Mouse (Mus musculus) forebrain, embryonic 12.5 days (tissue): ENCODE measurements around the gene Gpr135. TPM values are rescaled to one million over a fixed set of nuclear protein-coding genes. Genes with fewer than 3 reads are reported as not detected.

Experiments used
- ATAC-seq: fragments of 200-750 bp; cut with Nextera tagmentation; 2 replicates; pipeline ENCODE4 v1.8.0; 2017; ENCODE audit warnings: moderate TSS enrichment; ENCODE audit not compliant: low FRiP score
- H3K27ac ChIP-seq: fragments of 300-500 bp; sonication (generic); 2 replicates; pipeline ENCODE4 v1.5.1; 2016; ENCODE audit warnings: mild to moderate bottlenecking
- H3K27me3 ChIP-seq: fragments of 300-500 bp; sonication (generic); 2 replicates; pipeline ENCODE4 v1.6.1; 2016; ENCODE audit warnings: mild to moderate bottlenecking
- H3K36me3 ChIP-seq: fragments of 300-500 bp; sonication (generic); replicated peaks from 2 replicates; pipeline ENCODE4 v1.6.1; 2016; ENCODE audit warnings: mild to moderate bottlenecking
- H3K4me1 ChIP-seq: fragments of 300-500 bp; sonication (generic); 2 replicates; pipeline ENCODE4 v1.6.1; 2016
- H3K4me2 ChIP-seq: fragments of 300-500 bp; sonication (generic); 2 replicates; pipeline ENCODE4 v1.6.1; 2016; ENCODE audit warnings: mild to moderate bottlenecking, moderate library complexity
- H3K4me3 ChIP-seq: fragments of 300-500 bp; sonication (generic); replicated peaks from 2 replicates; pipeline ENCODE4 v1.5.1; 2016; ENCODE audit warnings: mild to moderate bottlenecking
- H3K9ac ChIP-seq: fragments of 300-500 bp; sonication (generic); 2 replicates; pipeline ENCODE4 v1.6.1; 2016; ENCODE audit warnings: mild to moderate bottlenecking
- H3K9me3 ChIP-seq: fragments of 300-500 bp; sonication (generic); 2 replicates; pipeline ENCODE4 v1.6.1; 2016
- WGBS: fragments of 180-500 bp; shearing (Covaris S2); methylation state at CpG from one replicate; pipeline ENCODE4 v1.1.7; 2016; 5-methylcytosine and 5-hydroxymethylcytosine counted together
- polyA plus RNA-seq: library from polyadenylated mRNA; unstranded; fragments of >200 nt; fragmentation: Nextera tagmentation; extraction: Ambion mirVana; gene quantifications from 2 replicates; pipeline ENCODE4 v1.2.1, GENCODE M21; 2016

Gene Gpr135
- polyA plus RNA-seq, 1 experiment from 2014 or later, result 1.4 TPM

GRCm38 (mm10) chr12:72041238-72041637, 29.7 kb downstream of the Gpr135 start:
- Histone ChIP-seq H3K27ac (no peak overlapping the region), H3K9ac (no peak overlapping the region), H3K4me1 (no peaks in the 10 kb centered on the region), H3K36me3 (no peaks in the 10 kb centered on the region), H3K4me3 (no peak overlapping the region), H3K9me3 (no peaks in the 10 kb centered on the region), H3K4me2 (no peak overlapping the region), H3K27me3 (no peaks in the 10 kb centered on the region)
- no peak for ATAC-seq
- 98% methylated on average over 3 of the region's 3 CpGs for WGBS

GRCm38 (mm10) chr12:72039501-72039900, 31.4 kb downstream of the Gpr135 start:
- ATAC-seq, result no peak
- 86% methylated on average over 8 of the region's 8 CpGs for WGBS

DNA sequence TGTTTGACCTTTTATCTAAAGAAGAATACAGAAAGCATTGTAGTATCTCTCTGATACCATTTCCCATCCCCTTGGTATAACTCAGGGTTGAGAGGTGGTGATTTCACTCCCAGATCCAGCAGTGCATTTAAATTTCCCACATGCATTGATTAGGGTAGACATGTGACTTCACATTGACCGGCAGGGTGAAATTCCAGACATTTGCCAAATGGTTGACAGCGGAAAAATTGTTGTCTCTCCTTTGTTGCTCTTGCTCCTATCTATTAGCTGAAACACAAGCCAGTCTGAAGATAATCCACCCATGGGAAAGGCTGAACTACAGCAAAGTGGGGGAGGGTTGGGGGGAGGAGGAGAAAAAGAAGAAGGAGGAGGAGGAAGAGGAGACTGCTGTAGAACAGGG, 32.1 kb downstream of the Gpr135 start:
- no peak overlapping the region for H3K9ac ChIP-seq
- no peaks in the 10 kb centered on the region for H3K36me3 ChIP-seq
- H3K4me1 ChIP-seq, result no peaks in the 10 kb centered on the region
- WGBS, result 70% methylated on average over 2 of the region's 2 CpGs
- no peak overlapping the region for H3K4me3 ChIP-seq
- no peak overlapping the region for H3K4me2 ChIP-seq
- ATAC-seq, result no peak
- H3K27me3 ChIP-seq, result no peaks in the 10 kb centered on the region
- H3K27ac ChIP-seq, result no peak overlapping the region
- H3K9me3 ChIP-seq, result no peaks in the 10 kb centered on the region

More at GRCm38 (mm10) chr12:72039501-72039900, 31.4 kb downstream of the Gpr135 start:
- Histone ChIP-seq H3K36me3 (no peaks in the 10 kb centered on the region), H3K9ac (no peak overlapping the region), H3K4me1 (no peaks in the 10 kb centered on the region), H3K9me3 (no peaks in the 10 kb centered on the region), H3K27ac (no peak overlapping the region), H3K4me2 (no peak overlapping the region), H3K27me3 (no peaks in the 10 kb centered on the region), H3K4me3 (no peak overlapping the region)

DNA sequence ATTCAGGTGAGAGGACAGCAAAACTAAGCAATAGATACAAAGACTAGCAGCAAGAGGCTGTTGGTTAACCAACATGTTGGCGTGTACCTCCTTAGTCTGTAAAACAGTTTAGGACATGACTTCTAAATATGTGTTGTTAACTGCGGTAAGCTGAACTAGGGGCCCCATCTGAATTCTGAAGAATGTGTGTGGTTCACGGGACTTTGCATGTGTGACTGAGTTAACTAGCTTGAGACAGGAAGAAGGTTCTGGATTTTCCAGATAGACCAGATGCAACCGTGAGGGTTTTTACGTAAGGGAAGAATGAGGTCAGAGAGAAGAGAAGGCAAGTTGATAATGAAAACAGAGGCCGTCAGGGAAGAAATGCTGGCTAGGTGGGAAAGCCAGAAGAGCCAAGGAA, 33.9 kb downstream of the Gpr135 start:
- 87% methylated on average over 6 of the region's 6 CpGs for WGBS
- Histone ChIP-seq H3K9ac (no peak overlapping the region), H3K4me3 (no peak overlapping the region), H3K9me3 (no peaks in the 10 kb centered on the region), H3K27ac (no peak overlapping the region), H3K4me1 (no peaks in the 10 kb centered on the region), H3K4me2 (no peak overlapping the region), H3K36me3 (no peaks in the 10 kb centered on the region), H3K27me3 (no peaks in the 10 kb centered on the region)
- ATAC-seq, result no peak

DNA sequence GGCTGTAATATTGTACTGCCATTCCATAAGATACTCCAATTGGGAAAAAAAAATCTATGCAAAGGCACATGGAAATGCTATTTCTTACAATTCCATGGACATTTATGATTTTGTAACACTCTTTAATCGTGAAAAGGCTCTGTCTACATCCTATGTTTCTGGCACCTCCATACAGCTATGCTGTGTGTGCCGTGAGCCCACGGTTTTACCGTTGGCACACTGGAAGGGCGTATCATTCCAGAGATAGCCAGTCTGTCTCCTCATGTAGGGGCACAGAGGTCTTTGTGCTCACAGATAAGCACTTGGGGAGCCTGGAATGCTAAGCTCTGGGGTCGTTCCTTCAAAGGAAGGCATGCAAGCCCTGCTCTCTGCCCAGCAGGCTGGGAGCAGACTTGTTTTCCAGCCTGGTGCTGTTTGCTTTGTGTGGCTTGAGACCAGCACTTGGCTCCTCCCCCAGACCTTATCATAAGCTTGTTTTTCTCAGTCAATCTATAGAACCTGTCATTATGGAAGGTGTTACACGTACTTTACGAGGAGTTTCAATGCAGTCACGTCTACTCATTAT, 34.7 kb downstream of the Gpr135 start:
- Histone ChIP-seq H3K27me3 (no peaks in the 10 kb centered on the region), H3K4me1 (no peaks in the 10 kb centered on the region), H3K27ac (no peak overlapping the region), H3K4me3 (no peak overlapping the region), H3K36me3 (no peaks in the 10 kb centered on the region), H3K4me2 (no peak overlapping the region), H3K9ac (no peak overlapping the region), H3K9me3 (no peaks in the 10 kb centered on the region)
- ATAC-seq, result no peak
- 69% methylated on average over 9 of the region's 9 CpGs for WGBS

GRCm38 (mm10) chr12:72031794-72032193, 39.1 kb downstream of the Gpr135 start:
- Histone ChIP-seq H3K27ac (no peak overlapping the region), H3K4me1 (no peaks in the 10 kb centered on the region), H3K4me3 (no peak overlapping the region), H3K4me2 (no peak overlapping the region), H3K9me3 (no peaks in the 10 kb centered on the region), H3K27me3 (no peaks in the 10 kb centered on the region), H3K9ac (no peak overlapping the region), H3K36me3 (no peaks in the 10 kb centered on the region)
- WGBS, result 86% methylated on average over 6 of the region's 6 CpGs
- ATAC-seq, result no peak

GRCm38 (mm10) chr12:72031171-72031570, 39.8 kb downstream of the Gpr135 start:
- no peak overlapping the region for H3K9ac ChIP-seq
- no peaks in the 10 kb centered on the region for H3K4me1 ChIP-seq
- no peaks in the 10 kb centered on the region for H3K36me3 ChIP-seq
- no peak overlapping the region for H3K4me2 ChIP-seq
- no peak overlapping the region for H3K4me3 ChIP-seq
- WGBS, result 93% methylated on average over 5 of the region's 5 CpGs
- H3K27me3 ChIP-seq, result no peaks in the 10 kb centered on the region
- ATAC-seq, result no peak
- no peaks in the 10 kb centered on the region for H3K9me3 ChIP-seq
- H3K27ac ChIP-seq, result no peak overlapping the region

- H3K36me3 ChIP-seq, result no peaks in the 10 kb centered on the region
- 59% methylated on average over 6 of the region's 6 CpGs for WGBS
Measured at GRCm38 (mm10) chr12:72025275-72025795, 45.6 kb downstream of the Gpr135 start.

GRCm38 (mm10) chr12:72023572-72023971, 47.4 kb downstream of the Gpr135 start:
- ATAC-seq, result no peak
- Histone ChIP-seq H3K27ac (no peak overlapping the region), H3K9me3 (no peaks in the 10 kb centered on the region), H3K4me1 (no peaks in the 10 kb centered on the region), H3K36me3 (no peaks in the 10 kb centered on the region), H3K27me3 (no peaks in the 10 kb centered on the region), H3K4me2 (no peak overlapping the region), H3K4me3 (no peak overlapping the region), H3K9ac (no peak overlapping the region)
- 96% methylated on average over 5 of the region's 5 CpGs for WGBS

More at GRCm38 (mm10) chr12:72025275-72025795, 45.6 kb downstream of the Gpr135 start:
- no peak for ATAC-seq
- H3K9me3 ChIP-seq, result no peaks in the 10 kb centered on the region
- no peak overlapping the region for H3K9ac ChIP-seq
- H3K27me3 ChIP-seq, result no peaks in the 10 kb centered on the region
- H3K4me3 ChIP-seq, result no peak overlapping the region
- H3K27ac ChIP-seq, result no peak overlapping the region
- no peak overlapping the region for H3K4me2 ChIP-seq
- H3K4me1 ChIP-seq, result no peaks in the 10 kb centered on the region

DNA sequence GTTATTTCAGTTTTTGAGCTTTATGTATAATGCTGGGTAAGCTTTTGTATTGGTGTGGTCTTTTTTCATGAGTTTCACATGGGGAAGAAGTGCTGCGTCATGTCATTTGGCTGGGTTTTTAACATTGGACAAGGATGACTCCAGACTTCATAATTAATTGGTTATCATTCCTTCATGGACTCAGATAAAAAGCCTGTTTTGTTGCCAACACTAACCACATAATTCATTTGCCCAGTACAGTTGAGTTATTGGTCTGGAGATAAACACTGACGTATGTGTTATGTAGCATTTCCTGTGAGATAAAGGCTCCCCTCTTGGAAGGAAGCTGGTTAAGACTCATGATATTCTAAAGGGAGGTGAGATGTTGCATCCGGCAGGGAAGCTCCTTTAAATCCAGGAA, 48.1 kb downstream of the Gpr135 start:
- Histone ChIP-seq H3K27me3 (no peaks in the 10 kb centered on the region), H3K9me3 (no peaks in the 10 kb centered on the region), H3K27ac (no peak overlapping the region), H3K4me2 (no peak overlapping the region), H3K9ac (no peak overlapping the region), H3K4me3 (no peak overlapping the region), H3K4me1 (no peaks in the 10 kb centered on the region), H3K36me3 (no peaks in the 10 kb centered on the region)
- ATAC-seq, result no peak
- 95% methylated on average over 3 of the region's 3 CpGs for WGBS

GRCm38 (mm10) chr12:72021543-72021942, 49.4 kb downstream of the Gpr135 start:
- H3K4me3 ChIP-seq, result no peak overlapping the region
- H3K9me3 ChIP-seq, result no peaks in the 10 kb centered on the region
- no peaks in the 10 kb centered on the region for H3K27me3 ChIP-seq
- H3K36me3 ChIP-seq, result no peaks in the 10 kb centered on the region
- H3K4me2 ChIP-seq, result no peak overlapping the region
- no peak for ATAC-seq
- WGBS, result 74% methylated on average over 5 of the region's 5 CpGs
- no peak overlapping the region for H3K9ac ChIP-seq
- H3K27ac ChIP-seq, result no peak overlapping the region
- no peaks in the 10 kb centered on the region for H3K4me1 ChIP-seq

- Histone ChIP-seq H3K27me3 (no peaks in the 10 kb centered on the region), H3K9me3 (no peaks in the 10 kb centered on the region), H3K9ac (no peak overlapping the region), H3K36me3 (no peaks in the 10 kb centered on the region), H3K4me3 (no peak overlapping the region), H3K27ac (no peak overlapping the region), H3K4me2 (no peak overlapping the region), H3K4me1 (no peaks in the 10 kb centered on the region)
- WGBS, result 79% methylated on average over 4 of the region's 4 CpGs
- no peak for ATAC-seq
Measured at GRCm38 (mm10) chr12:72020285-72020684, 50.6 kb downstream of the Gpr135 start.
